Mouse (Mus musculus): Measurements from ENCODE around the gene Wdr25. TPM values are rescaled to one million over a fixed set of nuclear protein-coding genes. Genes with fewer than 3 reads are reported as not detected.

The Wdr25 gene
- total and polyA plus RNA-seq, 3 experiments = 8.3 to 12.4 (median 10.8) TPM

DNA sequence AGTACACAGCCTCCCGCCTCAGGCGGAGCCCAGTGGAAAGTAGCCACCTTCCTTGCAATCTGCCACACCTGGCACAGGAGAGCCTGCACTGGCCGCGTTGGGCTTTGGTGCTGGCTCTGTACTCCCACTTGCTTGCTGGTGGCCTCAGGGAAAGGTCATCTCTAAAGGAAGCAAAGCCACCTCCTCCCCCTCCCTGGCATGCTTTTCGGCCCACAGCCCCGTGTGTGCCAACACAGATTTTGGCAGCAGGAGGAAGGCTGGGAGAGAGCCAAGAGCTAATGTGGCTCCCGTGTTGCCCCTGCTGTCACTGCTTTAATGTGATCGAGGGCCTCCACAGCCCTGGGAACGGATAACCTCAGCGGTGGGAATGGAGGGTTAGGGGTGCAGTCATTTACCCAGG is 66.8 kb downstream of the Wdr25 start:
- Histone ChIP-seq H3K9me3 (replicated peaks; ENCODE audit: low read length) (no peaks in the 10 kb centered on the region), H3K4me3 (replicated peaks in 1 of 3; ENCODE audit: low read depth in 2 of 3, low read length in 2 of 3, poor library complexity in 1 of 3) (no peak overlapping the region), H3K79me2 (replicated peaks; ENCODE audit: control insufficient read depth, extremely low read depth, insufficient read depth, poor library complexity, severe bottlenecking) (no peaks in the 10 kb centered on the region), H3K27me3 (replicated peaks) (no peaks in the 10 kb centered on the region), H3K4me2 (ENCODE audit: insufficient read depth, low read depth, poor library complexity, severe bottlenecking) (no peak overlapping the region), H3K4me1 (ENCODE audit: control insufficient read depth in 1 of 2, insufficient read depth in 2 of 2) (no peaks in the 10 kb centered on the region), H3K36me3 (replicated peaks in 1 of 2; ENCODE audit: control insufficient read depth in 1 of 2, insufficient read depth in 1 of 2, low read length in 1 of 2) (peaks cover 0 to 35% of the 10 kb centered on the region in 2 experiments), H3K27ac (ENCODE audit: insufficient read depth, low read depth) (no peak overlapping the region), H3K9ac (ENCODE audit: insufficient read depth, low read depth) (no peak overlapping the region)
- TF ChIP-seq PAX5 (IDR thresholded peaks at IDR 0.05; ENCODE audit: low read length) = no peak
- no peak for TF ChIP-seq ZC3H11A (IDR thresholded peaks at IDR 0.05; ENCODE audit: low read depth, low read length)
- no peak for TF ChIP-seq E2F4 (IDR thresholded peaks at IDR 0.05; ENCODE audit: insufficient replicate concordance, low read depth, low read length)
- TF ChIP-seq ELF1 (IDR thresholded peaks at IDR 0.05; ENCODE audit: low read depth, low read length) = no peak
- TF ChIP-seq USF1 (IDR thresholded peaks at IDR 0.05; ENCODE audit: low read depth, low read length) = no peak
- TF ChIP-seq POLR2AphosphoS2 (IDR thresholded peaks at IDR 0.05; ENCODE audit: low read depth, low read length) = no peak
- TF ChIP-seq BHLHE40 (IDR thresholded peaks at IDR 0.05; ENCODE audit: low read depth, low read length) = no peak
- TF ChIP-seq MAX (IDR thresholded peaks at IDR 0.05; ENCODE audit: low read length) = no peak
- no peak for TF ChIP-seq UBTF (IDR thresholded peaks at IDR 0.05; ENCODE audit: low read depth, low read length)
- TF ChIP-seq JUN (IDR thresholded peaks at IDR 0.05; ENCODE audit: insufficient read depth, low read depth, low read length) = no peak
- TF ChIP-seq TCF12 (IDR thresholded peaks at IDR 0.05; ENCODE audit: low read depth, low read length) = no peak
- TF ChIP-seq HCFC1 (IDR thresholded peaks at IDR 0.05; ENCODE audit: low read depth, low read length) = no peak
- no peak for TF ChIP-seq NELFE (IDR thresholded peaks at IDR 0.05; ENCODE audit: low read depth, low read length)
- dilution Hi-C loops (cut with MboI; ENCODE audit: extremely low pct_ligation_motif_present, extremely low pct_unique_long_range_greater_than_20kb, low sequenced_read_pairs) = no loop called here
- in situ Hi-C loops (cut with MboI; ENCODE audit: low pct_ligation_motif_present, low pct_unique_long_range_greater_than_20kb, low sequenced_read_pairs) = no loop called here
- DNase-seq (ENCODE audit: extremely low read depth) = no peak

DNA sequence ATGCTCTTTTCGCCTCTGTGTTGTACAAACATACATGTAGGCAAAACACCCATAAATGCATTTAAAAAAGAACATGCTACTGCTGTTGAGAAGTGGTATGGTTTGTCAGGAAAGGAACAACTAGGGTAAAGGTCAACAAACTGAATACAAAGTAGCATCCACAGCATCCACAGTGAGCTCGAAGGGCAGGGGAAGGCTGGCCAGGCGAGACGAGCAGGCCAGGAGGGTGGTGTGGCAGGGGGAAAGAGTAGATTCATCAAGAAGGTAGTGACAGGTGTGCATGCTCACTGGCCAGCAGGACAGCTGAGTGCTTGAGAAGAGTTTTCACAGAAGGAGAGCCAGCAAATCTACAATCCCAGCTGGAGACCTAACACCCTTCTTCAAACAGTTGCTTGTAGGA is 74.2 kb downstream of the Wdr25 start:
- Histone ChIP-seq H3K9me3 (replicated peaks; ENCODE audit: low read length) (no peaks in the 10 kb centered on the region), H3K27ac (ENCODE audit: insufficient read depth, low read depth) (no peak overlapping the region), H3K4me1 (ENCODE audit: control insufficient read depth in 1 of 2, insufficient read depth in 2 of 2) (no peaks in the 10 kb centered on the region), H3K4me2 (ENCODE audit: insufficient read depth, low read depth, poor library complexity, severe bottlenecking) (no peak overlapping the region), H3K9ac (ENCODE audit: insufficient read depth, low read depth) (no peak overlapping the region), H3K79me2 (replicated peaks; ENCODE audit: control insufficient read depth, extremely low read depth, insufficient read depth, poor library complexity, severe bottlenecking) (no peaks in the 10 kb centered on the region), H3K36me3 (replicated peaks in 1 of 2; ENCODE audit: control insufficient read depth in 1 of 2, insufficient read depth in 1 of 2, low read length in 1 of 2) (peaks cover 0 to 24% of the 10 kb centered on the region in 2 experiments), H3K4me3 (replicated peaks in 1 of 3; ENCODE audit: low read depth in 2 of 3, low read length in 2 of 3, poor library complexity in 1 of 3) (no peak overlapping the region), H3K27me3 (replicated peaks) (no peaks in the 10 kb centered on the region)
- DNase-seq (ENCODE audit: extremely low read depth) = no peak
- dilution Hi-C loops (cut with MboI; ENCODE audit: extremely low pct_ligation_motif_present, extremely low pct_unique_long_range_greater_than_20kb, low sequenced_read_pairs) (no loop called here), in situ Hi-C loops (cut with MboI; ENCODE audit: low pct_ligation_motif_present, low pct_unique_long_range_greater_than_20kb, low sequenced_read_pairs) (no loop called here)
- TF ChIP-seq MAFK (IDR thresholded peaks at IDR 0.05; ENCODE audit: insufficient replicate concordance, low read length) (no peak), KAT2A (IDR thresholded peaks at IDR 0.05; ENCODE audit: insufficient replicate concordance, low read length) (no peak), NELFE (IDR thresholded peaks at IDR 0.05; ENCODE audit: low read depth, low read length) (no peak), JUND (conservative IDR thresholded peaks at IDR 0.05; ENCODE audit: low read depth, low read length) (no peak), NRF1 (IDR thresholded peaks at IDR 0.05; ENCODE audit: low read depth, low read length) (no peak), ZKSCAN1 (IDR thresholded peaks at IDR 0.05; ENCODE audit: borderline replicate concordance, low read depth, low read length) (no peak), IRF4 (IDR thresholded peaks at IDR 0.05; ENCODE audit: low read depth, low read length) (no peak)
